Mouse (Mus musculus): Measurements from ENCODE around the gene Plscr3.

Plscr3 gene

DNA sequence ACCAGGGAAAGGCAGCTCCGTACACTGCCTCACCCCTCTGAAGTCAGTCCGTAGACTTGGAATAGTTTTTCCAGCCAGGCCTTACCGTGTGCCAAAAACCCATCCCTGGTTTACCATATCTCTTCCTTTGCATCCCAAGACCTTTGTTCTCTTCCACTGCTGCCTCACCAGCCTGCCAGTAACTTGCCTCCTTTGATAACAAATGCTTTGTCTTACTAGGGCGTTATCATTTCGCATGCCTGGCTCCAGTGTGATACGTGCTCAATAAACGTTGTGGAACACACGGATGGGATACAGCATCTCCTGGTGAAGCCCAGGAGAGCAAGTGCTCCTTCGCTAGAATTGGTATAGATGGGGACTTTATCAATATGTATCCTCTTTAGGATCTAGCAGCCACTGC is 21.2 kb downstream of the Plscr3 start:
- no peak for DNase-seq (ENCODE audit: low read depth)

DNA sequence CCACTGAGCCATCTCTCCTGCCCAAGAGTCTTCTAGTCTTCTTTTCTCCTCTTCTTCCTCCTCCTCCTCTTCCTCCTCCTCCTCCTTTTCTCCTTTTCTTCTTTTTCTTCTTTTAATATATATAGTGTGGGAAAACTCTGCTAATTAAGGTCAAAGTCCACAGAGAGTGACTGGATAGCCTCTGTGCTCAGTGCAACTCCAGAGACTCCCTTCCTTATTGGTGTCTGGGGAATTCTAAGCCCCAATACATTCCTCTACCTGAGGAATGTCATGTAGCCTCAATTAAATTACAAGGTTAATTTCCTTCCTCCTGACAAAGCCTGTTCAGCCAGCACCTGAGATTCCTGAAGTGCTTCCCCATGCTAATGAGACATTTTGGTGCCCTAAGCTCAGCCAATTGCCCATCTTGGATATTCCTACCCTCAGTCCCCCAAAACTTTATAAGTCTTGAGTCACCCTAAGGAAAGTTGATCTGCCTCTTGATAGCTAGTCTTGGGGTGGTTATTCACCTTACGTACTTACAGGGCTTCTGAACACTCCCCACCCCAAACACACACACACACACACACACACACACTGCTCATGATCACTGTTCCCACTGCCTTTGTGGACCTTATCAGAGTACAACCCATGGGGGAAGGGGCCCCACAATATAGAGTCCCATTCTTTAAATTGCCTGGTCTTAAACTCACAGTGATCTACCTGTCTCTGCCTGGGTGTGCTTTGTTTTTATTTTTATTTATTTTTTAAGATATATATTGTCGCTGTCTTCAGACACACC is 24.3 kb downstream of the Plscr3 start:
- DNase-seq (ENCODE audit: low read depth) = no peak

DNA sequence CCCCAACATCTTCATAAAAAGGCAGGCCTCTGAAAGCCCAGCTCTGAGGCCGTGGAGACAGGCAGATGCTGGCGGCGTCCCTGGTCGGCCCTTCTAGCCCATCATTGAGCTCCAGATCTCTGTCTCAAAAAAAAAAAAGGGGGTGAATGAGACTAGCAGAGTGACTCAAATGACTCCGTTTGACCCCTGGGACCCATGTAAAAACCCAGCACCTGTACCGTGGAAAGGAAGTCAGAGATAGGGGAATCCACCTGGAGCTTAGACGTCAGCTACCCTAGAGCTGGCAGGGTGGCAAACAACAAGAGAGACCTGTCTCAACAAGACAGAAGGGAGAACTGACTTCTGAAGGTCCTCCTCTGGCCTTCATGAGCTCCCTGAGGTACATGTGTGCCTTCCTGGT is 25.6 kb downstream of the Plscr3 start:
- DNase-seq (ENCODE audit: low read depth) = no peak

DNA sequence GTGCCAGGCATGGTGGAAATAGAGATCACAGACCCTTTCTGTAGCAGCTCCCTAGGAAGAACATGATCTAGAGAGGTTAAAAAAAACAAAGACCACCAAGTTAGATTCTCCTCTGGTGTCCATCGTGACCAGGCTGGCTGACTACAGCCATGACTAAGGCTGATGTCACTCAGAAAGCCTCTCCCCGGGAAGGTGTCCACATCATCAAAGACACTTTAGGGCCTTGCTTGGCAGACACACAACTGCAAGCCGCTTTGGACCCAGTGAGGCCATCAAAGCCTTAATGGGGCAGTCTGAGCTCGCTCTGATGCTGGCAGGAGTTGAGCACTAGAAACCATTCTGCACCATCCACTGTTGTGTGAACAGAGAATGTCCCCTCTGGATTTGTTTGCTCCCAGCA is 26.3 kb downstream of the Plscr3 start:
- no peak for DNase-seq (ENCODE audit: low read depth)

DNA sequence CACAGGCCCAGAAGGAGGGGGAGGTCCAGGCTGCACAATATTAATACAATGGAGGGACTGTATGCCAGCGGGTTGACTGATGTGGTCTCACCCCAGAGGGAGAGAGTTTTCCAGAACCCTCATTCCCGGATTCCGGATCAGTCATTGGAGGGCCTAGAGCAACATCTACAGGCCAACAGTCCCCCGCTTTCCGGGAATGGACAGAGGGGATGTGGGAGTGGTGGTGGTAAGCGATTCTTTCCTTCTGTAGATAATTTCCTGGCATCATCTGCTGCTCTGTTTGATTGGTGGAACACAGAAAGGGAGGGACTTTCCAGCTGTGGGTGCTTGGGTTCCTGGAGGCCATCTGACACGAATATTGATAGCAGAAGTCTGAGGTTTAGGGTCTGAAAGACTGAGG is 30.0 kb downstream of the Plscr3 start:
- DNase-seq (ENCODE audit: low read depth) = peak; percentile 85

DNA sequence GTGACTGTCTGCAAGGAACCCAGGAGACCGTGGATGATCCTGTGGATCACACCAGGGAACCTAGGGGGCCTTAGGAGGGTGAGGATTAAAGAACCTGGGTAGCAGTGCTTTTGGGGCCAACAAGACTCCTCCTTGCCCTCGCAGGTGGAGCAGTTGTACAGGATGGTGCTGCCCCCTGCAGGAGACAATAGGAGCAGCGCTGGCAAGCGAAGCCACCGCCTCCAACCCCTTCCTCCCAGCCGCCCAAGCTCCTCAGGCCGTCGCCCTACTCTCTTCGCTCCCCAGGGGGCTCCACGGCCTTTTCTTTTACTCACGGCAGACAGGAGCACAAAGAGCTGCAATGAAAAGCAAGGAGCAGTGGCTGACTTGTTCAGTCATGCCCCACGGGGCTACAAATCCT is 30.7 kb downstream of the Plscr3 start:
- peak; percentile 94 for DNase-seq (ENCODE audit: low read depth)

DNA sequence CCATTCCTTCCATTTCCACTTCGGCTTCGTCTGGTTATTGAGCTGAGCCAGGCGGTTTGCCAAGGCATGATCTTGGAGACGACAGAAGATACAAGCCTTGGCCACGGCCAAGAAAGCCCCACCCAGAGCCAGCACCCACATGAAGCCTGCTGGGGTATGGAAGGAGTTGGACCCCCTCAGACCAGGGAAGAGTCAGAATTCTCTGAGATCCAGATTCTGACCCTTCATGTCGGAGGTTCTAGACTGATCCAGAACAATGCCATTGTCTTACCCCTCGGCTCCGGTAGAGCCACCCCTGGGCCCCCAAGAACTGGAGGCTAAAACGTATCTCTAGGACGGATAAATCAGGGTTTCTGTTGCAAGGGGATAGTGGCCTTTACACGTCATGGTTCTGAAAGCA is 31.7 kb downstream of the Plscr3 start, which contains the start of gene Tmem95:
Gene Tmem95 (minus strand): TSS at position 141 of the 400 bp plus-strand sequence.
- no peak for DNase-seq (ENCODE audit: low read depth)

DNA sequence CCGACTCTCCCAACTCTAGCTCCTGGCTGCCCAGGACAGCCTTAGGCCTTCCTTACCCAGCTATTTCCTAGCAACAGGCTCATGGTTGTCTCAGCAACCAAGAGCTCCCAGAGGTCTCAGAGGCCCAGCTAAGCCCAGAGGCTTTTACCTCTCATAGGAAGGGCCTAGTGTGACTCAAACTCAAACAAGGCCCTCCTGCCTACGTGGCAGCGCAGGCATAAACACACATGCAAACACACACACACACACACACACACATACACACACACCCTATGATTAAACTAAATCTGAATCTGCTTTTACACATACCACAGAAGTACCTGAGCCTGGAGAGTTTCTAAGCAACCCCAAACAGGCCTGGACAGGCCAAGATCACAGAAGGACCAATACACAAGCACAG is 32.2 kb downstream of the Plscr3 start:
- no peak for DNase-seq (ENCODE audit: low read depth)

DNA sequence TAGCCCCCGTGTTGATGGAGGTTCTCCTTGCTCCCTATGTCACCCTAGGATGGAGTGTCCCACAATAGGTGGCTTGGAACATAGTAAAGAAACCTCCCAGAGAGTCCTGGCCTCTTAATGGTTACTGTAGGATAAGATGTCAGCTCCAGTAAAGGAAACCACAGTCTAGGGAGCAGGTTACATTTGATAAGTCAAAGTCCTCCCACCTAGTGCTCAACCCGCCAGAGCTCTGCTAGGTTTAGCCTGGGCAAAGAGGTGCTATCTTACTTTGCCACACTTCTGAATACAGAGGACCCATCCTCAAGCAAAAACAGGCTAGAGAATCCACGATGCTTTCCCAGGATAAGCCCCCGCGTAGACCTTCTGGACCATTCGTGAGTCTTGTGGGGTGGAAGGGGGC is 32.8 kb downstream of the Plscr3 start:
- DNase-seq (ENCODE audit: low read depth) = no peak

DNA sequence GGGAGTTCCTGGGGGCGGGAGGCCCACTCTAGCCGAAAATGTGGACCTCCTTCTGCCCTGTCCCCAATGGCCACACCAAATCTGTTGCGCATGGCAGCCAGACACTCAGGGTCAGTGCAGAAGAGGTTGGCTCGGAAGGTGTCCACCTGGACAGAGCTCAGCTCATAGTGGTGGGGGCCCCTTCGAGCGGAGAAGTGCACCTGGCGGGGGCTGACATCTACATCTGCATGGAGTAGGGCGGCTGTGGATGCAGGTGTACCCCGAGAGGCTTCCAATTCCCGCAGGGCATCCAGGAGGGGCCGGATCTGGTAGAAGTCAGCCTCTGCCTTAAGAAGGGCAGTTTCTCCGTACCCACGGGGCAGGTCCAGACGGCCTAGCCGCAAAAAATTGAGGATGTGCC is 33.5 kb downstream of the Plscr3 start:
- no peak for DNase-seq (ENCODE audit: low read depth)

DNA sequence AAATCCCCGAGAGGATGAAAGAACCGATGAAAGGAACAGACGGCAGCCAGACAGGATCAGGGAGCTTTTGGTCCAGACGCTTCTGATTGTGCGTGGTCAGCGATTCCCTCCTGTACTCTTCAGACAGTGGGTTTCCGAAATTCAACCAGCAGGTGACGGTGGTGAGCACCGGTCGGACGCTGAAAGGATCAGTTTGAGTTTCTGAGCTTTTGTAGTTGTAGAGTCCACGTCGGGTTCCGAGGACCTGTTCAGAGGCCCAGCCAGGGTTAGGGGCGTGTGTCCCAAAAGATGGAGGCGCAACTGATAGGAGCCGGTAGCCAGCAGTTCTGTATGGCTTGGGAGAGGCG is 34.3 kb downstream of the Plscr3 start:
- DNase-seq (ENCODE audit: low read depth) = peak; percentile 83

DNA sequence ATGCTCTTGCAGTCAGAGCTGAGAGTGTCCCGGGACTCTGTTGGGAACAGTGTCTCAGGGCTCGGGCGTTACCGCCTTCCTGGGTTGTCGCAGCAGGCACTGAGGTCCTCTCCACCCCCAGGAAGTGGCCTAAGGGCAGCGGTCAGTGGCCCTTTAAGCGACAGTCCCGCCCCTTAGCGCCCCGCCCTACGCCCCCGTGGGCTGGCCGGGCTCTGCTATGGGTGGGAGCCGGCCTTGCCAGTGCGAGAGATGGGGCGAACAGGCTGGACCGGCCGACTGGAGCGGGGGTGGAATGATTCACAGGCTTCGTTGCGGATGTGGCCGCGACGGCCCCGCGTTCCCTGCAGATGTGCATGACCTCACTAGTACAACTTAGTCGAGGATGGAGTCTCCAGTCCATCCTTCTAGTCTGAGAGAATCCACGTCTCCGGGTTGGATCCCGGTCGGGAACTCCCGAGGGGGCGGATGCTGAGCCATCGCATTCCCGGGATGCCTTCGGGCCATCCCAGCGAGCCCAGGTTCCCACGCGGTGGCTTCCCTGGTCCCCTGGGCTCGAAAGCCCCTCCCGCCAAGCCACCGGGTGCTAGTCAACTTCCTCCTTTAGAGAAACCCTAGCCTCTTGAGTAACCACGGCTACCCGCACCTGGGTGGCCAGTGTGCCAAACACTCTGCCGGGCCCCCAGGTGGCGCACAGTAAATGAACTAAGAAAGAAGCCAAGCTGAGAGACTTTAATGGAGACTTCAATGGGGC is 34.9 kb downstream of the Plscr3 start, which contains the start of gene Kctd11:
Gene Kctd11 (minus strand): TSS at position 554 of the 751 bp plus-strand sequence.
- DNase-seq (ENCODE audit: low read depth) = peak; percentile 89

DNA sequence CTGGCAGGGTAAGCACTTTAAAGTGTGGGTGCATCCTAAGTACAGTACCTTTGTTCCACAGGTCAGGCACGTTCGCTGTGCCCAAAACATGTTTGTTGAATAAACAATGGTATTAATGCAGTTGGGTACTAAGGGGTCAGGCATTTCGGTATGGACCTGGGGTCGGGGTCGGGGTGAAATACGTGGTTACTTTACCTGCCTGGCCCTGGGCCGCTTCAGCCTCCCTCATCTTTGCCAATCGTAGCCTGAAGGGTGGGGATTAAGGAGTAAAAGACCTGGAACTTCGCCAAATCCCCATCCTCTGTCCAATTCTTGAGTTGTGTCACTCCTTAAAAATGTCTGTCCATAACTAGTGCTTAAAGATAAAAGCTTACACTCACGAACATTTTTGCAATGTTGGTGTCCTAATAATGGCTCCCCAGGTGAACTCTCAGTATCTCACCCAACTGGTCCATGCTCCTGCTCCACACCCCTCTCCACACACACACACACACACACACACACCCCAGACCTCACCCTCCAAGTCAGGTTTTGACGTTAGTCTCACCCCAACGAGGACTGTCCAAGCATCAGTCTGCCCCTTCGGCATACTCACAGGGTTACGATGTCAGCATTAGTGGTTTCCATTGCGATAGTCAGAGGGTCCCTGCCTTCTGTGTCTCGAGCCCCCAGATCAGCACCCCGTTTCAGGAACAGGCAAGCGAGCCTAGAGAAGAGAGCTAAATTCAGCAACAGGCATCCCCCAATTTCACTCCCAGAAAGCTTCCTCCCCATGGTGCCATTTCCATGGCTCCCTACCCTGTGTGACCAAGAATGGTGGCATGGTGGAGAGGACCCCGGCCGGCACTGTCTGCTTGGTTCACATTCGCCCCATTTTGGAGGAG is 35.9 kb downstream of the Plscr3 start:
- DNase-seq (ENCODE audit: low read depth) = no peak

DNA sequence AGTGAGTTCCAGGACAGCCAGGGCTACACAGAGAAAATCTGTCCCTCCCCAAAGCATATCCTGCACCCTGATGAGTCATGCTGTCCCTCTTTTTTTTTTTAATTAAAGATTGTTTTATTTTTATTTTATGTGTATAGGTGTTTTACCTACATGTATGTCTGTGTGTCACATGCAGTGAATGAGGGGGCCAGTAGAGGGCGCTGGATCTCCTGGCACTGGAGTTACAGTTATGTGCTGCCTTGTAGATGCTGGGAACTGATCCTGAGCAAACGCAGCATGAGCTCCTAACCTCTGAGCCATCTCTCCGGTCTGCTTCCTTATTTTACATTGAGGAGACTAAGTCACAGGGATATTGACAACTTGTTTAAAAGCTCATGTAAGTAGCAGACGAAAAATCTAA is 36.9 kb downstream of the Plscr3 start:
- peak; percentile 63 for DNase-seq (ENCODE audit: low read depth)

DNA sequence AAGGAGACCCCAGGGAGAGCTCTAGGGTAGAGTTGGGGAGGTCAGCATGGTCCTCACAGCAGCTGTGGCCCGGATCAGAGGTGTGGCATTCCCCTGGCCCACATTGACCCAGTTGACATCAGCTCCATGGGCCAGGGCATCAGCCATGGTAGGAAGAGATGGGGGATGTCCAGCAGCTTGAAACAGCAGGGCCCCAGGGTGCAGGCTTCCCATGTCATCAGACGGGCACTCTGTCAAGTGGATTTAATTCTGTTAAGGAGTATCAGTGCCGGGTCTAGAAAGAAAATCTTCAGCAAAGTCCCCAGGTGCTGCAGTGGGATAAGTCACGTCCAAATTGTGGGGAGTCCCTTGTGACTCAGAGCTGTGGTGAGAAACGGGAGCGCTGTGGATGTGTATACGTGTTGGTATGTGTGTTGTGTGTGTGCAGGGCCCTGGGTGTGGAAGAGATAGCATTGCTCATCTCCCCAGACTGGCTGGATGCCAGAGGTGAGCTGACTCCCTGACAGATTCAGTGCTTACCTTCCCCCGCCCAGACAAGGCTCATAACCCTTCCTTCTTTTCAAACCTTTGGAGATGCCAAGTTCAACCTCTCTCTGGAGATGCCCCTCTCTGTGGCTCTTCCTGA is 37.5 kb downstream of the Plscr3 start:
- DNase-seq (ENCODE audit: low read depth) = no peak

DNA sequence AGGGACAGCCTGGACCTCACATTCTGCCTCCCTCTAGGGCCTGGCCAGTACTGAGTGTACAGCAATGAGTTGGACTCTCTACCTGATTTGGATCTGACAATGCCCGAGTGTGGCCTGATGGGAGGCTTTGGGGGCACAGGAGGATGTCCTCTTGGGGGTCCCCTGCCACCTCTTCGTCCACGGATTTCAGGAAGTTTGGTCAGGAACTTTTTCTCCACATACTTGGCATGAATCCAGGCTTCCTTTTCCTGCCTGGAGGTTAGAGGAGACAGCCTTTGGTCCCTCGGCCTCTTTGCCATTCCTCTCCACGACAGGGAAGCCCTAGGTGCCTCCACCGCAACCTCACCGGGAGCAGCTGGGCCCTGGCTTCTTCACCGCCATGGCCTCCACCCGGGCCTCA is 38.1 kb downstream of the Plscr3 start:
- DNase-seq (ENCODE audit: low read depth) = no peak

DNA sequence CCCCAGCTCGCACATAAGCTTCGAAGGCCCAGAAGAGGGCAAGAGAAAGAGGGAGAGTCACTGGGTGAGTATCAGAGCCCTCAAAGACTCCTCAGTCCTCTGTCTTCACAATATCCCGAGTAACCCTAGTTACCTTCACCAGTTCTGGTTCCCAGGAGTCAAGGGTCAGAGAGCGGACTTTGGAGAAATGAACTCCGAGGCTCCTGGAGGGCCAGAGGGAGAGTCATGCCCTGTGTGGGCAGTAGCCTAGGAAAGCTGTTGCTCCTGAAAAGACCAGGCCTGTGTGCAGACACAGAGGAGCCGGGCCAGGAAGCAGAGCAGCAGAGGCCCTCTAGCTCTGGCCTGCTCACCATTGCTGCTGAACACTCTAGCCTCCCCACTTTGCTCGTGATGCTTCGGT is 38.5 kb downstream of the Plscr3 start:
- DNase-seq (ENCODE audit: low read depth) = no peak

DNA sequence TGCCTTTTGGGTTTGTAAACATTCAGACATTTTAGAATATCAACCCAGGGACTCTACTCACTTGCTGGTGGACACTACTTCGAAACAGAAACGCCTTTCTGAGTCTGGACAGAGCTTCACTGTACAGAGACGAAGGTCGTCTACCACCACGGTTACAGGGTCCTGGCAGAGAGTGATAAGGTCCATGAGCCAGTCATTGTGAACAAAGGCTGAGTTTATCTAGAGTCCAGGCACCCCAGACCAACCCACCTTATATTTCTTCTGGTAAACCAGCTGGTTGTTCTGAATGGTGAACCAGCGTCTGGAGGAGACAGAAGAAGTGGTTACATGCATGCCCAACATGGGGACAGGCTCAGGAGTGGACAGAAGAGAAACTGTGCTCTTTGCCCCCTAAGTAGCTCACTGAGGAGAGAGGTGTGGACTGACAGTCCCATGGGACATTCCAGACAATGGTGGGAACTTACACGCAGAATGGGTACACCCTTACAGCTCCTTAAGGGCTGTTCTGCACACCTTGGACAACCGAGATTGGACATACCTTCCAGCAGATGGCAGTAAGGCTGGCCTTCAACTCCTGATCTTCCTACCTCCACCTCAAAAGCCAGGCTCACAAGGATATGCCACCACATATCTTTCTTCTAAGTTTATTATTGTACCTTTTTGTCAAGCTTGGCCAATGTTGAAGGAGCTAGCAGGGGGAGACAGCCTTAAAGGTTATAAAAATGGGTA is 40.9 kb downstream of the Plscr3 start:
- DNase-seq (ENCODE audit: low read depth) = peak; percentile 49

DNA sequence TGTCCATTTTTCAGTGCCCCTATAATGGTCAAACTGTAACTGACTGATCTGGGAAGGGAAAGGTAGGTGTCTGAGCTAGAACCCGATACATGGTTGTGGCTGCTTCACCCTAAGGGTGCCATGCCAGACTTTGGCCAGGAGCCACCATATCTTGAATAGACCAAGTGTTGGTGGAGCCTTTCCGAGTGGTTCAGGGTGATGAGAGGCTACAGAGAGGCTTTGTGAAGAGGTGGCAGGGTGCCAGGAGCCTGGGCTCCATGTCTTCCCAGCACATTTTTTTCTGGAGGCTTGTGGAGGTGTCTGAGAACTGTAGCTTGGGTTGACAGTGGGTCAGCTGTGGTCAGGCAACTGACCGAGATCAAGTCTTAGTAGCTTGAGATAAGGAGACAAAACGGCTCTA is 45.3 kb downstream of the Plscr3 start:
- DNase-seq (ENCODE audit: low read depth) = no peak

DNA sequence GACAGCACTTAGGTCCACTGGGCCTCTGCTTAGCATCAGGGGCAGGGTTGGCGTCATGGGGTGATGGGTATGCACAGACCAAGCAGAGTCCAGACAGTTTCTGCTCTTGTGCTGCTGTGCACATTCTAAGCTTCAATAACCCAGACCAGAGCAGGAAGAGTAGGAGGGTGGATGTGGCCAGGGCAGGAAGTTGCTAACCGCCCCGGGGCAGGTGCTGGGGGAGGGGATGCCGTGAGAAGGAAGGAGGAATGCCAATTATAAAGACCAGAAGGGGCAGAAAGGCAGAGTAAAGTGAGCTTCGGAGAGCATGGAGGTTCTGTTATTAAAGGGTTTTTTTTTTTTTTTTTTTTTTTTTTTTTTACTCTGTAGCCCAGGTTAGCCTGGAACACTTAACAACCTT is 48.5 kb downstream of the Plscr3 start:
- DNase-seq (ENCODE audit: low read depth) = peak; percentile 92

DNA sequence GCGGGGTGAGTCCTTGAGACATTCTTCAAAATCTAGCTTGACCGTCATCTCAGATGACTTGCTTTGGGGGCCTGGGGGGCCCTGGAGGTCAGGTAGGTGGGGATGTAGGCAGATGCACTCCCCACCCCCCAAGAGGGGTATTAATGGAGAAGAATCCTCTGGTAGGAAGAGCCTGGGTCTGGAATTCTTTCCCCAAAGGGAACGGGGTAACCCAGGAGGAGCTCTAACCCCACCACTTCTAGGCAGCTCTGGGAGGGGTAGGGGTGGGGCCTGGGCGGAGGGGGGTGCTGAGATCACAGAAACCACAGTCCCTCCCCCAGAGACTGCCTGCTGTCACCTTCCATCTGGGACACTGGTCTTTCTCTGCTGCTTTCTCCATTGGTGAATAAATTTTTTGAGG is 49.1 kb downstream of the Plscr3 start, which contains the start of gene Acap1:
Gene Acap1 (minus strand): TSS at position 249 of the 400 bp plus-strand sequence.
- DNase-seq (ENCODE audit: low read depth) = peak; percentile 87
